Mouse (Mus musculus) CH12.LX (cell line): ENCODE measurements around the gene Nek6. TPM values are rescaled to one million over a fixed set of nuclear protein-coding genes. Genes with fewer than 3 reads are reported as not detected.
A peak's percentile ranks its signal among the peaks of the same experiment; 100 is the strongest.

Source experiments
- DNase-seq: peaks from one replicate; pipeline ENCODE4 v3.0.0-alpha.2; 2013; ENCODE audit errors: extremely low read depth
- H3K27ac ChIP-seq: 2 replicates; pipeline ENCODE4 v1.5.1; 2012; ENCODE audit warnings: low read depth, mild to moderate bottlenecking, control low read depth, moderate library complexity; ENCODE audit not compliant: insufficient read depth
- H3K27me3 ChIP-seq: replicated peaks from 2 replicates; pipeline ENCODE3; 2012; ENCODE audit warnings: inconsistent platforms
- H3K36me3 ChIP-seq, 2 experiments: replicated peaks in 1 of 2; 2 replicates each; pipeline versions ENCODE3 to v1.6.1; 2012; ENCODE audit warnings: inconsistent platforms in 1 of 2, low read length in 1 of 2, mild to moderate bottlenecking in 1 of 2, mixed read lengths in 1 of 2, moderate library complexity in 1 of 2; ENCODE audit not compliant: control insufficient read depth in 1 of 2, insufficient read depth in 1 of 2
- H3K4me1 ChIP-seq, 2 experiments: 2 replicates each; pipeline ENCODE4 v1.6.1; 2012; ENCODE audit warnings: inconsistent platforms in 1 of 2, moderate library complexity in 1 of 2; ENCODE audit not compliant: insufficient read depth in 2 of 2, control insufficient read depth in 1 of 2
- H3K4me2 ChIP-seq: 2 replicates; pipeline ENCODE4 v1.6.1; 2012; ENCODE audit warnings: low read depth, mild to moderate bottlenecking, control low read depth; ENCODE audit not compliant: poor library complexity, insufficient read depth, severe bottlenecking
- H3K4me3 ChIP-seq, 3 experiments: fragments of 150-350 bp in 1 of 3; sonication (generic) in 1 of 3; replicated peaks in 1 of 3; 2 replicates each; pipeline versions ENCODE3 to v1.5.1; 2011 to 2012; ENCODE audit warnings: low read depth in 2 of 3, low read length in 2 of 3, mild to moderate bottlenecking in 2 of 3, moderate library complexity in 2 of 3, control low read depth in 1 of 3, improper control_type of control experiment in 1 of 3, inconsistent platforms in 1 of 3, mixed read lengths in 1 of 3; ENCODE audit not compliant: poor library complexity in 1 of 3
- H3K79me2 ChIP-seq: replicated peaks from 2 replicates; pipeline ENCODE4 v1.6.1; 2012; ENCODE audit warnings: mild to moderate bottlenecking, moderate library complexity; ENCODE audit not compliant: control insufficient read depth, poor library complexity, insufficient read depth, severe bottlenecking; ENCODE audit errors: extremely low read depth
- H3K9ac ChIP-seq: 2 replicates; pipeline ENCODE4 v1.6.1; 2012; ENCODE audit warnings: low read depth, mild to moderate bottlenecking, control low read depth, moderate library complexity; ENCODE audit not compliant: insufficient read depth
- H3K9me3 ChIP-seq: replicated peaks from 2 replicates; pipeline ENCODE3; 2012; ENCODE audit warnings: low read length, inconsistent platforms, mixed read lengths
- BHLHE40 ChIP-seq: IDR thresholded peaks from 2 replicates; pipeline ENCODE4 v1.6.1; 2011; ENCODE audit warnings: mild to moderate bottlenecking, low read depth, low read length, improper control_type of control experiment
- CHD1 ChIP-seq: IDR thresholded peaks from 2 replicates; pipeline ENCODE4 v1.6.1; 2012; ENCODE audit warnings: low read depth, low read length, improper control_type of control experiment, inconsistent platforms
- CTCF ChIP-seq, 2 experiments: IDR thresholded peaks in 1 of 2; conservative IDR thresholded peaks in 1 of 2; 2 replicates each; pipeline ENCODE4 v1.5.1; 2011 to 2012; ENCODE audit warnings: low read depth in 2 of 2, low read length in 2 of 2, improper control_type of control experiment in 1 of 2, inconsistent platforms in 1 of 2, mild to moderate bottlenecking in 1 of 2, moderate library complexity in 1 of 2
- EP300 ChIP-seq: IDR thresholded peaks from 2 replicates; pipeline ENCODE4 v1.6.1; 2011; ENCODE audit warnings: low read length, improper control_type of control experiment
- GABPA ChIP-seq: IDR thresholded peaks from 2 replicates; pipeline ENCODE4 v1.6.1; 2012; ENCODE audit warnings: low read depth, low read length, improper control_type of control experiment, inconsistent platforms; ENCODE audit not compliant: insufficient replicate concordance
- HCFC1 ChIP-seq: IDR thresholded peaks from 2 replicates; pipeline ENCODE4 v1.6.1; 2012; ENCODE audit warnings: low read depth, mild to moderate bottlenecking, inconsistent platforms, low read length, improper control_type of control experiment
- IRF4 ChIP-seq: IDR thresholded peaks from 2 replicates; pipeline ENCODE4 v1.6.1; 2014; ENCODE audit warnings: low read depth, mild to moderate bottlenecking, inconsistent platforms, low read length, improper control_type of control experiment
- JUN ChIP-seq: IDR thresholded peaks from 2 replicates; pipeline ENCODE4 v1.6.1; 2011; ENCODE audit warnings: low read depth, mild to moderate bottlenecking, low read length, improper control_type of control experiment, moderate library complexity; ENCODE audit not compliant: insufficient read depth
- KAT2A ChIP-seq: IDR thresholded peaks from 2 replicates; pipeline ENCODE4 v1.6.1; 2012; ENCODE audit warnings: low read length, improper control_type of control experiment, inconsistent platforms; ENCODE audit not compliant: insufficient replicate concordance
- MAFK ChIP-seq: IDR thresholded peaks from 2 replicates; pipeline ENCODE4 v1.6.1; 2011; ENCODE audit warnings: low read length, improper control_type of control experiment; ENCODE audit not compliant: insufficient replicate concordance
- MAX ChIP-seq: IDR thresholded peaks from 2 replicates; pipeline ENCODE4 v1.6.1; 2011; ENCODE audit warnings: low read length, improper control_type of control experiment
- MXI1 ChIP-seq: IDR thresholded peaks from 2 replicates; pipeline ENCODE4 v1.6.1; 2011; ENCODE audit warnings: mild to moderate bottlenecking, low read depth, low read length, improper control_type of control experiment
- PAX5 ChIP-seq: IDR thresholded peaks from 2 replicates; pipeline ENCODE4 v1.6.1; 2012; ENCODE audit warnings: low read length, inconsistent platforms, mixed read lengths
- RAD21 ChIP-seq: IDR thresholded peaks from 2 replicates; pipeline ENCODE4 v1.6.1; 2011; ENCODE audit warnings: low read depth, mild to moderate bottlenecking, low read length, improper control_type of control experiment, moderate library complexity
- RCOR1 ChIP-seq: conservative IDR thresholded peaks from 2 replicates; pipeline ENCODE4 v1.6.1; 2012; ENCODE audit warnings: low read depth, mild to moderate bottlenecking, inconsistent platforms, low read length, improper control_type of control experiment
- SMC3 ChIP-seq: IDR thresholded peaks from 2 replicates; pipeline ENCODE4 v1.6.1; 2011; ENCODE audit warnings: low read depth, low read length, improper control_type of control experiment
- TBP ChIP-seq: conservative IDR thresholded peaks from 2 replicates; pipeline ENCODE4 v1.6.1; 2011; ENCODE audit warnings: low read depth, low read length, improper control_type of control experiment
- TCF12 ChIP-seq: IDR thresholded peaks from 2 replicates; pipeline ENCODE4 v1.6.1; 2014; ENCODE audit warnings: low read depth, mild to moderate bottlenecking, inconsistent platforms, low read length, improper control_type of control experiment
- UBTF ChIP-seq: IDR thresholded peaks from 2 replicates; pipeline ENCODE4 v1.6.1; 2012; ENCODE audit warnings: low read depth, mild to moderate bottlenecking, inconsistent platforms, low read length, improper control_type of control experiment, moderate library complexity
- ZMIZ1 ChIP-seq: IDR thresholded peaks from 2 replicates; pipeline ENCODE4 v1.6.1; 2012; ENCODE audit warnings: low read depth, mild to moderate bottlenecking, inconsistent platforms, low read length, improper control_type of control experiment
- dilution Hi-C: fragments of 300-500 bp; cut with MboI; formaldehyde crosslinking; loops from 2 replicates; pipeline ENCODE4 v1.14.3; 2020; ENCODE audit warnings: low sequenced_read_pairs; ENCODE audit not compliant: extremely low pct_unique_long_range_greater_than_20kb, extremely low pct_ligation_motif_present
- in situ Hi-C: fragments of 300-500 bp; cut with MboI; formaldehyde crosslinking; loops from 3 replicates; pipeline ENCODE4 v1.14.3; 2019; ENCODE audit warnings: low sequenced_read_pairs, low pct_ligation_motif_present, low pct_unique_long_range_greater_than_20kb, mixed read lengths
- polyA plus RNA-seq: library from polyadenylated mRNA; unstranded; fragments of >175 nt; gene quantifications from 2 replicates; pipeline ENCODE4 v1.2.1, GENCODE M21; 2012; ENCODE audit warnings: low read depth; ENCODE audit not compliant: insufficient read length
- total RNA-seq, 2 experiments: library from RNA; depleted of rRNA; stranded (reverse); fragments of 300-350 nt in 1 of 2; fragments of >200 nt in 1 of 2; gene quantifications; 2 replicates each; pipeline ENCODE4 v1.2.3; 2012 to 2014

Nek6 gene
- total and polyA plus RNA-seq, 3 experiments: 31.0 to 39.9 (median 36.7) TPM

- TF ChIP-seq BHLHE40: peak; percentile 90
These were observed 98.7 kb downstream of the Nek6 start (continued) for GRCm38 (mm10) chr2:38610161-38610560.

- in situ Hi-C loops (no loop called here), dilution Hi-C loops (no loop called here)
- TF ChIP-seq CTCF (conservative IDR thresholded peaks at IDR 0.05 in 1 of 2, IDR thresholded peaks at IDR 0.05 in 1 of 2; ENCODE audit: low read depth in 2 of 2, low read length in 2 of 2) (no peak), GABPA (no peak), EP300 (no peak), ZMIZ1 (no peak)
- Histone ChIP-seq H3K27ac (no peak overlapping the region), H3K4me2 (no peak overlapping the region), H3K9me3 (no peaks in the 10 kb centered on the region), H3K9ac (no peak overlapping the region), H3K27me3 (no peaks in the 10 kb centered on the region), H3K36me3 (peaks cover 18 to 59% of the 10 kb centered on the region in 2 experiments), H3K4me3 (no peak overlapping the region), H3K4me1 (peaks cover 23 to 93% of the 10 kb centered on the region in 2 experiments), H3K79me2 (peaks cover 36% of the 10 kb centered on the region)
- DNase-seq: no peak
These were observed 101.2 kb downstream of the Nek6 start for GRCm38 (mm10) chr2:38612596-38612995.

DNA sequence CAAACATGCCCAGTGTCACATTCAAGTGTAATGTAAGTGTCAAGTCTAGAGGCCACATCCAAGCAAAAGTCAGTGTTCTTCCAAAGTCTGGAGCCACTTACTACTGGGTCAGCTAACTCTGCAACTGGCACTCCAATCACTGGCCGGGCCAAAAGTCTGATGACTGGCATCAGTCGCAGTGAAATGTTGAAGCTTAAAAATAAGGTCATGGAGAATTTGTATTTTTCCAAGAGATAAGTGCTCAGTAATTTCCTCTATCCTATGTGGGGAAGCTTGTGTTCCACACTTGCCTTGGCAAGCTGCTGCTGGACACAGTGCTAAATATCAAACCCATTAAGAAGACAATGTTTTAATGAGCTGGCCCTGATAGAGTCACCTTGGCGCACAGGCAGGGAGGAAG lies 102.1 kb downstream of the Nek6 start:
- Histone ChIP-seq H3K4me1 (peaks cover 20 to 89% of the 10 kb centered on the region in 2 experiments), H3K36me3 (peaks cover 16 to 56% of the 10 kb centered on the region in 2 experiments), H3K27me3 (no peaks in the 10 kb centered on the region), H3K9ac (no peak overlapping the region), H3K4me3 (no peak overlapping the region), H3K9me3 (no peaks in the 10 kb centered on the region), H3K27ac (no peak overlapping the region), H3K79me2 (peaks cover 31% of the 10 kb centered on the region), H3K4me2 (no peak overlapping the region)
- in situ Hi-C loops: no loop called here
- TF ChIP-seq KAT2A (no peak), MAFK (no peak), HCFC1 (no peak), BHLHE40 (no peak), CHD1 (no peak), MXI1 (no peak), RAD21 (no peak), SMC3 (no peak), MAX (no peak), IRF4 (no peak), CTCF (conservative IDR thresholded peaks at IDR 0.05 in 1 of 2, IDR thresholded peaks at IDR 0.05 in 1 of 2; ENCODE audit: low read depth in 2 of 2, low read length in 2 of 2) (no peak), PAX5 (no peak), TBP (no peak), TCF12 (no peak), RCOR1 (no peak), JUN (no peak), UBTF (no peak)
- dilution Hi-C loops: no loop called here
- DNase-seq: no peak
